ENCODE assay signal across 8 mouse cellular contexts in genomic region chr2:109891471-109891870, GRCm38 (mm10). TPM values are rescaled to one million over a fixed set of nuclear protein-coding genes. Genes with fewer than 3 reads are reported as not detected.
DNase-seq lines count a peak whose midpoint lies in the region; ATAC-seq and TF ChIP-seq lines count a peak whose summit lies in the region.

No protein-coding gene starts in this region.

- 21% methylated on average over 4 of the region's 4 CpGs for WGBS in kidney, embryonic 16.5 days
- WGBS in hindbrain, embryonic 16.5 days, result 9% methylated on average over 4 of the region's 4 CpGs
- 21% methylated on average over 4 of the region's 4 CpGs for WGBS in midbrain, embryonic 11.5 days

- peak overlapping the region; percentile 83 for H3K27ac ChIP-seq in kidney, embryonic 16.5 days (ENCODE audit: low read length)
- peak overlapping the region; percentile 13 for H3K27ac ChIP-seq in bone marrow macrophage, adult 2 months (ENCODE audit: insufficient read depth, low read depth, low read length)
- H3K27ac ChIP-seq in hindbrain, embryonic 16.5 days (ENCODE audit: low read depth, low read length), result peak overlapping the region; percentile 94
- no peak overlapping the region for H3K27ac ChIP-seq in midbrain, embryonic 11.5 days (ENCODE audit: low read depth, low read length)

- no peak for TF ChIP-seq POLR2A in bone marrow macrophage, adult 2 months (IDR thresholded peaks at IDR 0.05; ENCODE audit: borderline replicate concordance, low read depth, low read length)

- DNase-seq in kidney, adult 8-10 months, result no peak
- peak; percentile 91 for DNase-seq in midbrain, embryonic 11.5 days (ENCODE audit: low spot score, missing footprints)
- no peak for DNase-seq in cerebellum, adult 11 months
- DNase-seq in ovary, adult 18-20 months (ENCODE audit: low spot score), result no peak
- DNase-seq in frontal cortex, postnatal 14 days (ENCODE audit: low spot score in 2 of 2), result no peak

- H3K36me3 ChIP-seq in kidney, embryonic 16.5 days (ENCODE audit: insufficient read depth, low read length), result peaks cover 20% of the 10 kb centered on the region
- peaks cover 11% of the 10 kb centered on the region for H3K36me3 ChIP-seq in hindbrain, embryonic 16.5 days (ENCODE audit: control insufficient read depth, insufficient read depth, low read length)
- peaks cover 10% of the 10 kb centered on the region; the same call in 1 of the 2 replicates for H3K36me3 ChIP-seq in midbrain, embryonic 11.5 days (ENCODE audit: control insufficient read depth, insufficient read depth, low read length)

- no peaks in the 10 kb centered on the region for H3K9me3 ChIP-seq in kidney, embryonic 16.5 days (ENCODE audit: low read length)
- peaks cover 2% of the 10 kb centered on the region; the same call in 1 of the 2 replicates for H3K9me3 ChIP-seq in hindbrain, embryonic 16.5 days (ENCODE audit: control insufficient read depth, low read length)
- no peaks in the 10 kb centered on the region for H3K9me3 ChIP-seq in midbrain, embryonic 11.5 days (ENCODE audit: control insufficient read depth, low read length)

- H3K4me3 ChIP-seq in kidney, embryonic 16.5 days (ENCODE audit: low read length), result peak overlapping the region; percentile 76
- H3K4me3 ChIP-seq in bone marrow macrophage, adult 2 months (ENCODE audit: insufficient read depth, low read length), result peak overlapping the region; percentile 85
- peak overlapping the region; percentile 88 for H3K4me3 ChIP-seq in hindbrain, embryonic 16.5 days (ENCODE audit: low read length)
- peak overlapping the region; percentile 96 for H3K4me3 ChIP-seq in midbrain, embryonic 11.5 days (ENCODE audit: low read depth, low read length)

- peak overlapping the region; percentile 91 for H3K9ac ChIP-seq in kidney, embryonic 16.5 days (replicated peaks; ENCODE audit: low read length)
- peak overlapping the region; percentile 96 for H3K9ac ChIP-seq in hindbrain, embryonic 16.5 days (ENCODE audit: low read depth, low read length)
- peak overlapping the region; percentile 98 for H3K9ac ChIP-seq in midbrain, embryonic 11.5 days (ENCODE audit: low read length)

- no peak for TF ChIP-seq CTCF in bone marrow macrophage, adult 2 months (IDR thresholded peaks at IDR 0.05; ENCODE audit: low read depth, low read length)

- no peaks in the 10 kb centered on the region for H3K27me3 ChIP-seq in kidney, embryonic 16.5 days (ENCODE audit: insufficient read depth, low read length)
- H3K27me3 ChIP-seq in hindbrain, embryonic 16.5 days (replicated peaks; ENCODE audit: control insufficient read depth, insufficient read depth, low read length), result no peaks in the 10 kb centered on the region
- H3K27me3 ChIP-seq in midbrain, embryonic 11.5 days (ENCODE audit: control insufficient read depth, insufficient read depth, low read length), result no peaks in the 10 kb centered on the region

- H3K4me2 ChIP-seq in kidney, embryonic 16.5 days (replicated peaks; ENCODE audit: low read depth, low read length), result peak overlapping the region; percentile 90
- H3K4me2 ChIP-seq in hindbrain, embryonic 16.5 days (ENCODE audit: low read length), result peak overlapping the region; percentile 88
- H3K4me2 ChIP-seq in midbrain, embryonic 11.5 days, result peak overlapping the region; percentile 78

- ATAC-seq in kidney, embryonic 16.5 days (ENCODE audit: low FRiP score, low TSS enrichment), result no peak
- no peak for ATAC-seq in hindbrain, embryonic 16.5 days
- no peak for ATAC-seq in midbrain, embryonic 11.5 days (ENCODE audit: low FRiP score)

- H3K4me1 ChIP-seq in kidney, embryonic 16.5 days (ENCODE audit: insufficient read depth, low read length), result peaks cover 18% of the 10 kb centered on the region
- H3K4me1 ChIP-seq in bone marrow macrophage, adult 2 months (ENCODE audit: control insufficient read depth, insufficient read depth, low read length), result peaks cover 19% of the 10 kb centered on the region
- H3K4me1 ChIP-seq in hindbrain, embryonic 16.5 days (ENCODE audit: control insufficient read depth, insufficient read depth, low read depth, low read length), result peaks cover 14% of the 10 kb centered on the region
- peaks cover 10% of the 10 kb centered on the region for H3K4me1 ChIP-seq in midbrain, embryonic 11.5 days (ENCODE audit: control insufficient read depth, insufficient read depth, low read length)

RNA-seq across cellular contexts. Expression of gene Lin7c, which starts 0.8 kb away (rescaled TPM):
- polyA plus RNA-seq in kidney, embryonic 16.5 days (2015; fragmentation: Nextera tagmentation; extraction: Ambion mirVana), result 70.5 and 76.5 TPM in 2 replicates
- polyA plus RNA-seq in bone marrow macrophage, adult 2 months (2012; ENCODE audit: insufficient read depth, insufficient read length, missing spikeins), result 52.3 and 57.9 TPM in 2 replicates
- polyA plus RNA-seq in hindbrain, embryonic 16.5 days (2015; fragmentation: Nextera tagmentation; extraction: Ambion mirVana), result 187 and 194 TPM in 2 replicates
- 145 and 174 TPM in 2 replicates for polyA plus RNA-seq in midbrain, embryonic 11.5 days (2014; fragmentation: Nextera tagmentation; extraction: Ambion mirVana)

RNA-seq across cellular contexts. Expression of gene Lgr4, which starts 26.0 kb away (rescaled TPM):
- polyA plus RNA-seq in kidney, embryonic 16.5 days (2015; fragmentation: Nextera tagmentation; extraction: Ambion mirVana), result 23.9 and 25.6 TPM in 2 replicates
- polyA plus RNA-seq in bone marrow macrophage, adult 2 months (2012; ENCODE audit: insufficient read depth, insufficient read length, missing spikeins), result 0.21 and 0.43 TPM in 2 replicates
- polyA plus RNA-seq in hindbrain, embryonic 16.5 days (2015; fragmentation: Nextera tagmentation; extraction: Ambion mirVana), result 7.0 and 7.7 TPM in 2 replicates
- polyA plus RNA-seq in midbrain, embryonic 11.5 days (2014; fragmentation: Nextera tagmentation; extraction: Ambion mirVana), result 15.8 and 17.6 TPM in 2 replicates
